In the genomic region with DNA sequence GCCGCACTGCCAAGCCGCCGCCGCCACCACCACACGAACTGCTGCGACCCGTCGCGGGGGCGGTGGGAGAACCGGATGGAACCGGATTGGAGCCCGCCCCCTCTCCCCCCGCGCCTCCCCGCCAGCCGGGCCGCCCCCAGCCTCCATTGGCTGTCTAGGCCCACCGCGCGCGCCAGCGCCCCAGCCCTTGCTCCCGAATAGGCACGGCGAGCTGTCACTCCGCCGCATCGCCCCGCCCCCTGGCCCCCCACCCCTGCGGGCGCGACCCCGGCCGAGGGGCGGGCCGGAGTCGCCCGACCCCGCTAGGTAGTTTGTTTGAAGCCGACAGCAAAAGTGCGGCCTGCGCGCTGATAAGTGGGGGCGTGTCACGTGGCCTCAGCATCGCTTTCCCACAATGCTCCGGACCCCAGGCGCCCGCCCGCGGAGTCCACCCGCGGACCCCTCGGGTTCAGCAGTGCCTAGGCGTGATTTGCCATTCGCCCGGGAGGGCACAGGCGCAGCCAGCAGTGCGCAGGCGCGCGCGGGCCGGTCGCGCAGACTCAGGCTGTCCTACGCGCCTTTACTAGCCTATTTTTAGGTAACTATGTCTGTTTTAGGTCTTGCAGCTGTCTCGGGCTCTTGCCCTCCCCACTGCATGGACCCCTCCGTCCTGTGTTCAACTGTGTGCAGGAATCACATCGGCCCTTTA, we compare ENCODE assay signal across 8 mouse cellular contexts. TPM values are rescaled to one million over a fixed set of nuclear protein-coding genes. Genes with fewer than 3 reads are reported as not detected.
DNase-seq lines count a peak whose midpoint lies in the region; ATAC-seq and TF ChIP-seq lines count a peak whose summit lies in the region.

TSS of gene Hmgn1 (minus strand) at position 73 of the 688 bp plus-strand sequence.

- TF ChIP-seq POLR2A in cortical plate, adult 2 months (IDR thresholded peaks at IDR 0.05; ENCODE audit: extremely low read depth, insufficient read depth, low read length): peak; percentile 90

- peak; percentile 99 for DNase-seq in gastrocnemius, postnatal 10 days
- peak; percentile 90 for DNase-seq in induced T-regulatory cell, adult 2 months (ENCODE audit: low read depth)
- DNase-seq in left cerebral cortex, adult 9 months (ENCODE audit: low spot score in 2 of 2): peak; percentile 95 to 98
- peak; percentile 97 for DNase-seq in right cerebral cortex, postnatal 14 days
- DNase-seq in urinary bladder, postnatal 36 days (ENCODE audit: low spot score in 2 of 2): peak; percentile 91 to 94

- ATAC-seq in activated CD4-positive, CD25-positive, alpha-beta regulatory T cell, adult 4 months: peak; percentile 77
- peak; percentile 80 for ATAC-seq in megakaryocyte progenitor cell, adult 5-6 weeks (replicated peaks; ENCODE audit: poor library complexity)

- H3K4me1 ChIP-seq in cortical plate, adult 2 months (ENCODE audit: control insufficient read depth, insufficient read depth, low read length): peaks cover 3% of the 10 kb centered on the region

- H3K27ac ChIP-seq in cortical plate, adult 2 months (ENCODE audit: insufficient read depth, low read length): peak within 1 kb of the TSS; percentile 99

- TF ChIP-seq CTCF in cortical plate, adult 2 months (IDR thresholded peaks at IDR 0.05; ENCODE audit: extremely low read depth, insufficient read depth, low read length): no peak

- peak within 1 kb of the TSS; percentile 76 for H3K4me3 ChIP-seq in cortical plate, adult 2 months (ENCODE audit: insufficient read depth, low read length)

RNA-seq across cellular contexts. Expression of gene Hmgn1, which starts in this region (rescaled TPM):
- 10 to 100 TPM; 89.9 to 90.5 TPM for polyA plus RNA-seq in activated CD4-positive, CD25-positive, alpha-beta regulatory T cell, adult 4 months (2017; shearing (Covaris generic))
- polyA plus RNA-seq in cortical plate, adult 2 months (2012; rRNA removed): 70.3 and 75.2 TPM in 2 replicates
- 100 to 1,000 TPM in 1 of 2 experiments, 10 to 100 TPM in 1; 89.4 to 103 TPM for total RNA-seq in gastrocnemius, postnatal 10 days (2021)
- total RNA-seq in megakaryocyte progenitor cell, adult 5-6 weeks (2015): 123 and 124 TPM in 2 replicates
- 120 and 271 TPM in 2 replicates for total RNA-seq in megakaryocyte progenitor cell, adult 5-6 weeks (2017)

Comparison
In these comparisons a context has a peak if more than half of its experiments do, and no peak if none do; other contexts are left out.
1. Peak in every context shown above with its lines: DNase-seq, ATAC-seq, H3K4me3 ChIP-seq and H3K27ac ChIP-seq.